Mouse (Mus musculus): ENCODE measurements around the gene Ucp2.
"Not testable (repeated sequence)": the region's sequence is repeated elsewhere in the genome, so short reads cannot be mapped to it uniquely, and the experiment has no call there.

Ucp2 gene

DNA sequence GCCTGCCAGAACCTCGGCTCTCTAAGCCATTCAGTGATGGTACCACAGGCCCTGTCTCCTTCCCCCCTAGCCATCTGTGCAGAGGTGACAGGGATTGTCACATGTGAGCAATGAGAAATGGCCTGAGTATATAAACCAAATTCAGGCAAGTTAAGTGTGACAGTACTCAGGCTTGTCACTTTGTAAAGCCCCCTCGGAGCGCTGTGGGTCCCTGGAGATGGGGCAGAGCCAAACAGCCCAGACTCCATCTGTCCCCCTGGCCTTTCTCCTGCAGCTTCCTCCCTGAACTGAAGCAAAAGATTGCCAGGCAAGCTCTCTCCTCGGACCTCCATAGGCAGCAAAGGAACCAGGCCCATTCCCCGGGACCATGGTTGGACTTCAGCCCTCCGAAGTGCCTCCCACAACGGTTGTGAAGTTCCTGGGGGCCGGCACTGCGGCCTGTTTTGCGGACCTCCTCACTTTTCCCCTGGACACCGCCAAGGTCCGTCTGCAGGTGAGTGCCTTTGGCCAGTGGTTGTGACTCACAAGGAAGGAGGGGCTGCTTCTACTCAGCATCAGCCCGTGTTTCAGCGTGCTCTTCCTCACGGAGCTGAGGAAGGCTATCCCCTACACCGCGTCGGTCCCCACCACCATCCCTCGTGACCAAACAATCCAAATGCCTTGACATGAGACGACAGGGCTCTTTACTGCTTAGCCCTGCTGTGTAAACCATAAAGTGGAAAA, 13.9 kb upstream of the Ucp2 start:
- DNase-seq (ENCODE audit: low read depth, low spot score) = no peak

DNA sequence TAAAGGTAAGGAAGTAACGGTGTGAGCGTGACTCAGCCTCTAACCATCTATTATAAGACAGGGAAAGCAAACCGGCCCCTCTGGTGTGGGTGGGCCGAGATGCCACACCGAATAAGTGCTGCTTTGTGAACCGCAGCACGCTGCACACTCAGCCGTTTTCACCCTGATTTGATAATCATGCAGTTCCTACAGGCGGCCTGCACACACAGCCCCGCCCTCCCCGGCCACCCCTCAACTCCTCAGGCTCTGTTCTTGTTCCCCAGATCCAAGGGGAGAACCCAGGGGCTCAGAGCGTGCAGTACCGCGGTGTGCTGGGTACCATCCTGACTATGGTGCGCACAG, 13.3 kb upstream of the Ucp2 start:
- DNase-seq (ENCODE audit: low read depth, low spot score) = no peak

DNA sequence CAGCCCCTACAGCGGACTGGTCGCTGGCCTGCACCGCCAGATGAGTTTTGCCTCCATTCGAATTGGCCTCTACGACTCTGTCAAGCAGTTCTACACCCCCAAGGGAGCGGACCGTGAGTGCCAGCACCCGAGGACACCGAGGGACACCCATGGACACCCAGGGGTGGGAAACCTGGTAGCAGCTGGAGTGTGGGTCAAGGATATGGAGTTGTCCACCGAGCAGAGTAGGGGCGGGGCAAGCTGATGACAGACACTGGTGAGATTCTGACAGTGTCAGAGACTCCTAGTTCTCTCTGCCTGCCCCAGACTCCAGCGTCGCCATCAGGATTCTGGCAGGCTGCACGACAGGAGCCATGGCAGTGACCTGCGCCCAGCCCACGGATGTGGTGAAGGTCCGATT, 13.0 kb upstream of the Ucp2 start:
- DNase-seq (ENCODE audit: low read depth, low spot score) = no peak

DNA sequence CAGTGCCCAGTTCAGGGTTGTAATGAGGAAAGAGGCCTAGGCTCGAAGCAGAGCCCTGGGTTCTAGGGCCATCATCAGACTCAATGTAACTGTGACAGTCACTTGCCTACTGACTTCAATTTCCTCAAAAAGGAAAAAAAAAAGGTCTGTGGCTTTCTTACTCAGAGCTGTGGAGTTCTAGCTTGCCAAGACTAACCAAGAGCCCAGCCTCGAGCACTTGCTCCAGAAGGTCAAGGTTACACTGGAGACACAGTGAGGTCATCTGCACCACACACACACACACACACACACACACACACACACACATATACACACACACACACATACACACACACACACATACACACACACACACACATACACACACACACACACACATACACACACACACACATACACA, 11.1 kb upstream of the Ucp2 start:
- not testable (repeated sequence) for DNase-seq (ENCODE audit: low read depth, low spot score)

DNA sequence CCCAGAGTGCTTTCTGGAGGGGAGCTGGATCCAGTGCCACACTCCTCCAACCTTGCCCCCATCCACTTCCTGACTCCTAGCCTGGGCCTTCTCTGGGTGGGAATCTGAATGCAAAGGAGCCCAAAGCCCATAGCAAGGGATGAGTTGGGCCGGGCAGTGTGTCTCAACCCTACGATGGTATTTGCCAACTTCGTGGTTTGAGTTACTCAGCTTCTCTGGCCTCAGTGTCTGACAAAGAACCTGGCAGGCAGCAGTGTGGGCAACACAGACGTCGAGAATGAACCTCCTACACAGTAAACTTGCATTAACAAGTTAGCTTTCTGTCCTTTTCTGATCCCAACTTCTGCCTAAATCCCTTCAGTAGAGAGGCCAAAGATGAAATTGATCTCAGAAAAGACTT, 8.6 kb upstream of the Ucp2 start:
- no peak for DNase-seq (ENCODE audit: low read depth, low spot score)

DNA sequence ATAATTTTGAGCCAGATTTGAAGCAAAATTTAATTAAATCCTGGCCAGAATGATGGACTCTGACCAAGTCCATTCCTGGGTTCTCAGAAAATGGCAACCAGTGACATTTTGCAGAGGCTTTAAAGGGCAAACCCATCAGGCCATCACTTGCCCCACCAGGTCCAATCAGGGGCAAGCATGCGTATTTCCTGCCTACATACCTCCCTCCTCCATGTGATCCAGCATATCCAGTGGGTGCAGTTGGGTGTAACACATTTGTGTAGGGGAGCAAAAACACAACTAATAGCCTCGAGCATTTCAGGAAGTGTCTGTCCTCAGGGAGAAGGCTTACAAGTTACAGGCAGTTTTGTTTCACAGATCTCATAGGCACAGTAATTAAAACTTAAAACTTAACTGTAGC, 5.8 kb upstream of the Ucp2 start:
- DNase-seq (ENCODE audit: low read depth, low spot score) = no peak

DNA sequence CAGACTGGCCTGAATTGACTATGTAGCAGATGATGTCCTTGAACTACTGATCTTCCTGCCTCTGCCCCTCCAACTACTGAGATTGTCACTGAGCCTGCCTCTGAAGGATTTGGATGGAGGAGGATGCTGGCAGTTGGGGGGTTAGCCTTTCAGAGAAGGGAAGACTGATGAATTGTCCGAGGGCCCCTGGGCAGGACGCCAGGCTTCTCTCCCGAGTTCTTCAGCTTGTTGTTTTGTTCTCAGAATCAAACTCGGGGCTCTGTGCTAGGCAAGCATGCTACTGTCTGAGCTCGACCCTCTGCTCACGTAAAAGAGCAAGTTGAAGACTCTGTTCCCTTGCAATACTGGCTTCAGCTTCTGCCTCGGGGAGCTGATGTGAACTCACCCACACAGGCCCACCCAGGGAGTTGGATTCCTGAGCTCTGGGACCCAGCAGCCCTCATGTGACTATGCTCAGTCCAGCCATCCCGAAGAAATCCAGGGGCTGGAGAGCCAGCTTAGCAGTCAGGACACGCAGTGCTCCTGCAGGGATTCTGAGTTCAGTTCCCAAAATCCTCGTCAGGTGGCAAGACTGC, 4.6 kb upstream of the Ucp2 start:
- DNase-seq (ENCODE audit: low read depth, low spot score) = no peak

DNA sequence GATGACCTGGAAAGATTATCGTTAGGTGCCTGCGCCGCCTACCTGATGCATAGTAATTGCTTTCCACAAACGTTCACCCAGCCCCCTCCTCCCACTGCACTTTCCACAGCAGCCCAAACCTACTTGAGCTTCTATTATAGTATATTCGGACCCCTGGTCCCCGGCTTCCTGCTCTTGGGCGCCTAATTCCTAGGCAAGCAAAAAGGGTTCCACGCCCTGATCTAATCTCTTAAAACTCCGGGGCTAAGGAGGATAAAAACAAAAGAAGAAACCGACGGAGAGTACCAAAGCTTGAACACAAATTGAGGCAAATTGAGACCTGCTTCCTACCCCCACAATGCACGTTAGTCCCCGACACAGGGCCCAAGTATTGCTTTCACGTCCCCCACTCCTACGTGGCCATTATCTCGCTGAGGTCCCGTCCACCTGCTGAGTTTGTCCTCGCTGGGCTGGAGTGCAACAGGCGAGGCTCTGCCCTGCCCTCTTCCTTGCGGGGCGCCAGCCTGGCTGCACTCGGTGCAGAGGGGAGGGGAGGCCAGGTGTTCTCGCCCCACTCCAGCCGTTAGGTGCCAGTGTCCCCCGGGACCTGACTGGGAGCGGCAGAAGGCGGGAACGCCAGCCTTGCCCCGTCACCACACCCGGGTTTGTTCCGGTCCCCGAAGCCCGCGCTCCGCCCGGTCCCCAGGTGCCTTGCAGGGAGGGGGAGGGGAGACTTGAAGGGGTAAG, 583 bp upstream of the Ucp2 start:
- DNase-seq (ENCODE audit: low read depth, low spot score) = no peak

DNA sequence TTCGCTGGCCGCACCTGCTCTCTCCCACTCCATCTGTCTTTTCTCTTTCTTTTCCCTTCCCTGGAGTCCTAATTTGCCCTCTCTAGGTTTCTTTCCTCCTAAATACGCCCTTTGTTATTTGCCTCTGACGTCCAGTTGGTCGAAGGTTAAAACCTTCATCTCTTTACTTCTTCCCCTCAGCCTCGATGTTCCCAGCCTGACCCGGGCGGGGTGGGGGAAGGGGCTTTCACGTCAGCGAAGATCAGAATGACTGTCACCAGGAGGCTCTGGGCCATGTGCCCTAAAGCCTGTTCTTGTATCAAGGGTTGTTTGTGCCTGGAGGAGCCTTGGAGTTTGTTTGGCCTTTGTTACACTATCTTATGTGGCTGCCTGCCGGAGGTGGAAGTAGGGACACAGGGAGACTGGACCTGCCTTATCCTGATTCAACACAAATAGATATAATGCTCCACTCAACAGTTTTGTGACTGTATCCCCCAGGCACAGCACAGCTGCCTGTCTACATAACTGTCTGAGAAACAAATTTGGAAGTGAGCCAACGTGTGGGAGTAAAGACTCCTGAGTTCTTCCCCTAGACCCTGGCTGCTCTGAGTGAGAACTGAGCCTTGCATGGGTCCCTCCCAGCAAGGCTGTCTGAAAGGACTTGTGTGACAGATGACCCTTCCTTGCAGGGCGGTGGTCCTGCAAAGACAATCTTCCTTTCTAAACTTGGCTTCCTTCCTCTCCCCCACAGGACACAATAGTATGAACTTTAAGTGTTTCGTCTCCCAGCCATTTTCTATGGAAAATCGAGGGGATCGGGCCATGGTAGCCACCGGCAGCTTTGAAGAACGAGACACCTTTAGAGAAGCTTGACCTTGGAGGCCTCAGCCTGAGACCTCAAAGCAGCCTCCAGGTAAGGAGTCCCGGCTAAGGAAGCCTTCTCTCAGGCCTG, 612 bp downstream of the Ucp2 start:
- DNase-seq (ENCODE audit: low read depth, low spot score) = peak; percentile 57

DNA sequence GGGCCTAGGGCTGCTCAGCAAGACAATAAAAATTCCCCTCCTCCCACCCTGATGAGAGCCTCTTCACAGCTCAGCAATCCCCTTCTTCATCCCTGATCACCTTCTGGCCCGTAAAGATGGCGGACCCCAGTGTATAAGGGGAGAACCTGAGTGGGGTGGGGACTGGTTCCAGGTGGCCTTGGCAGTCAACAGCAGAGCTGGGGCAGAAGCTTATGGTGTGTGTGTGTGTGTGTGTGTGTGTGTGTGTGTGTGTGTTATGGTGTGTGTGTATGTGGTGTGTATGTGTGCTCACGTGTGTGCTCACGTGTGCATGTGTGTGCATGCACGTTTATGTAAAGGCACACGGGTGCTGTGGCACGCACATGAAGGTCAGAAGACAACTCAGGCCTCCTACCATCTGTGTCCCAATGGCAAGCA, 1.3 kb downstream of the Ucp2 start:
- DNase-seq (ENCODE audit: low read depth, low spot score) = no peak

DNA sequence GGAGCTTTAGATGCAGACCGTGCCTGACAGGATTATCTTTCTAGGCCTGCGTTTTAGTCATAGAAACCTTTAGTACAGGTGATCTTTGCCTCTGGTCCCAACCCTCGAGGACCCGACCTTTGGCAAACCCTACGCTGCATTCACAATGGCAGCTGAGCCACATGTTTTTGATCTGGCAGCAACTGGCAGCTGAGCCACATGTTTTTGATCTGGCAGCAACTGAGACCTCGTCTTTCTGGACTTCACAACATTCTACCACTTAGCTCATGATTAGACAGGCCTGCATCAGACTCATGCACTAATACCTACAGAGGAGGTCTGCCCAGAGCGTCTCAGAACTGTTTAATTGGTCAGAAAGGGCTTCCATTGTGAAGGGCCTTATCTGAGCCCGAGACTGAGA, 1.9 kb downstream of the Ucp2 start:
- DNase-seq (ENCODE audit: low read depth, low spot score) = no peak

DNA sequence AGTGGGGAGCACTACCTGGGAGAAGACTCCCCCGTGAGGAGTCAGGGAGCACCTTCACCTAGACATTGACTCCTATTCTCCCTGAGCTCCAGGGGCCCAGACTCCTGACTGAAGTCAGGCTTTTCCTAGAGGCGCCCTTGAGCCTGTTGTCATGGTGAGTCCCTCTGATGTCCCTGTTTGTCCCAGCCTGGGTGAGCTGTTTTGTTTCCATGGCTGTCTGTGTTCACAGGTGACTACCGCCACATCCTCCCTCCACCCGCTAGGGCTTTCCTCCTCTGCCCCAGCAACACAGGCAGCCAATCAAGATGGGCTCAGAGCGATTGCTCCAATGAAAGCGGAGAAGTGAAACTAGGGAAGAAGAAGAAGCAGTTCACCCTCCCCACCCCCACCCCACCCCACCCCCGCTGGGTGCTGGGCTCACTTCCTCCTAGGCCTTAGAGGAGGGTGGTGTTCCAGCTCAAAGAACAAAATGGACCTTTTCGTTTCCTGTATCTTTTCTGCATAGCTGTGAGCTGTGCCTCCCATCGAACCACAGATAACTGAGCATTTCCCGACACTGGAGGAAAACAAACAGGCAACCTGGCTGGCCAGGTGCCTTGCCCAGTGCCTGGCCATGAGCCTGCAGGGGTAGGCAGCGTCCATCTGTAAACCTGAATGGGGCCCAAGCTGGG, 2.6 kb downstream of the Ucp2 start:
- peak; percentile 76 for DNase-seq (ENCODE audit: low read depth, low spot score)

DNA sequence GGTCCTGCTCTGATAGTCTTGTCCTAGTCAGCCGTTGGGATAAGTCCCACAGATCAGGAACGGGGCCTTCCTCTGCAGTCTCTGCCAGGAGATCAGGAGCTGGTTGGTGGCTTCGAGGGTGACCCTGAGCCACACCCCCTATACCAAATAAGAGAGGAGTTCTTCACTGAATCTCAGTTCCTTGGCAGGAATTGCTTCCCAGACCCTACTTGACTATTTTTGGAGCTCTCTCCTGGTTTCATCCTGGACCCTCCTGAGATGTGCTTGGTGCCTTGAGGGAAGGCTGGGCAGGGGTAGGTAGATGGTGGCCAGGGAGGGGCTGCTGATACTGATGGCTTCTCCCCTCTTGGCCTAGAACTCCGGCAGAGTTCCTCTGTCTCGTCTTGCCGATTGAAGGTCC, 3.2 kb downstream of the Ucp2 start:
- no peak for DNase-seq (ENCODE audit: low read depth, low spot score)

DNA sequence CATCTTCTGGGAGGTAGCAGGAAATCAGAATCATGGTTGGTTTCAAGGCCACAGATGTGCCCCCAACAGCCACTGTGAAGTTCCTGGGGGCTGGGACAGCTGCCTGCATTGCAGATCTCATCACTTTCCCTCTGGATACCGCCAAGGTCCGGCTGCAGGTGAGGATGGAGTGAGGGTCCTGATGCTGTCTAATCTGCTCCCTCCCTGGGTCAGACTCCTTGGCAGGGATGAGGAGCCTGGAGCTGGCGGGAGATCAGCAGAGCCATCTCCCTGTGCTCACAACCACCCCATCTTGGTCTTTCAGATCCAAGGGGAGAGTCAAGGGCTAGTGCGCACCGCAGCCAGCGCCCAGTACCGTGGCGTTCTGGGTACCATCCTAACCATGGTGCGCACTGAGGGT, 3.7 kb downstream of the Ucp2 start:
- no peak for DNase-seq (ENCODE audit: low read depth, low spot score)

DNA sequence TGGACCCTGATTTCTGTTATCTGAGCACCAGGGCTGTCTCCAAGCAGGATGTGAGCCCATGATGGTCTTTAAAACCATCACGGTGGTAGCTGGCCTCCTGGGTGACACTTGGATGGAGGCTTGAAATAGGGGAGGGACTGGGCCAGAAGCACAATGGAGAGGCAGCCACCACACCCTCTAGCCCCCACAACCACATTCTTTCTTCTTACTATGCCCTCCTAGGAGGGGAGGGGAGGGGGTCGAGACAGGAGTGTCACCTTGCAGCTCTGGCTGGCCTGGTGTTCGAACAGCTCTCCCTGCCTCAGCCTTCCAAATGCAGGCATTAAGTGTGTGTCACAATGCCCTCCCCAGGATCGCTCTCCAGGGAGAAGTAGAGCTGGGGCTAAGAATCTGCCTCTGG, 4.3 kb downstream of the Ucp2 start:
- no peak for DNase-seq (ENCODE audit: low read depth, low spot score)

DNA sequence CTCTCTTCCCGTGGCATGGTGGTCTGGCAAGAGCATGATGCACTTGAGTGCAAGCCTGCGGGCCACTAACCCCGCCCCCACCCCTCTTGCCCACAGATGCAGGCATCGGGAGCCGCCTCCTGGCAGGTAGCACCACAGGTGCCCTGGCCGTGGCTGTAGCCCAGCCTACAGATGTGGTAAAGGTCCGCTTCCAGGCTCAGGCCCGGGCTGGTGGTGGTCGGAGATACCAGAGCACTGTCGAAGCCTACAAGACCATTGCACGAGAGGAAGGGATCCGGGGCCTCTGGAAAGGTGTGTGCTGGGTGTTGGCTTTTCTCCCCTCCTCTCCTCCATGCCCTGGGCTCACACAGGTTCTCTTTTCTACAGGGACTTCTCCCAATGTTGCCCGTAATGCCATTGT, 4.8 kb downstream of the Ucp2 start:
- DNase-seq (ENCODE audit: low read depth, low spot score) = no peak

DNA sequence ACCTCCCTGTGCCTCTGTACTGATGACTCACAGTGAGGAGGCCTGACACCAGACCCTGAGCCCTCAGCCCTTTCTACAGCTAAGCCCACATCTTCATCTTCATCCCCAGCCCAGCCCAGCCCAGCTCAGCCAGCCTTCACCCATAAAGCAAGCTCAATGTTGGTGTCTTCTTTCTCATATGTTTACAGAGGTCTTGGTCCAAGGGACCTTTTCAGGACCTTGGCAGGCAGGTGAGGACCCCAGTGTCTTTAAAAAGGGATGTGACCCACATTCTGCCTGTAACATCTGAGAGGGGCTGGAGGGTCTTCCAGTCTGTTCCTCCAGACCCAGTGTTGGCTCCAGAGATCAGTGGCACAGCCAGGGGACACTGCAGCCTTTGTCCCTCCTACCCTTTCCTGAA, 6.3 kb downstream of the Ucp2 start:
- DNase-seq (ENCODE audit: low read depth, low spot score) = no peak

DNA sequence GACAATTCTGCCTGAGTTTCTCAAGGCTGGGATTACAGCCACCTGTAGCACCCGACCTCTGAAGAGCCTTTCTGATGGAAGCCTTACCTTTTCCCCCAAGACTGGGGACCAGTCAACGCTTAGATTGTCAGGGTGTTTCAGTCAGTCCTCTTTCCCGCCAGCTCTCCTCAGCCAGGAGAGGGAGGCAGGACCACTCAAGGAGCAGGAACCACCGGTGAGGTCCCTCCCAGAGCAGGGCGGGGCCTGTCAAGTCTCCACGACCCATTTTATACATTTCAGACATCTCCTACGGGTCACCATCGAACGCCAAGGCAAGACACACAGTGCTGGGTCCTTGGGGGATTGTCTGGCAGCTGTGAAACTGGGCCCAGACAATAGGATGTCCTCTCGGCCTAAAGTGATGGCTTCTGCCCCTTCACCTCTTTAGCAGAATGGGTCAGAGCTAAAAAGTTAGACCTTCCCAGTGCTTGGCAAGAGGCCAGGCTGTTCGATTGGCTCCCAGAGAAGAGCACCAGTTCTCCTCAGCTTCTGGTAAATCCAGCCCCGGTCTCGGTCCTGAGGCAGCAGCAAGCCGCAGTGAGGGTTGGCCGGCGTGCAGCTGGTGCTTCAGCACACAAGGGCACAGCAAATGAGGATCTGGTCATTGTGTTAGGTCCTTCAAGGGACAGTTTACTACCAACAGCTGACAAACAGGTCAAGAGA, 7.3 kb downstream of the Ucp2 start:
- no peak for DNase-seq (ENCODE audit: low read depth, low spot score)

DNA sequence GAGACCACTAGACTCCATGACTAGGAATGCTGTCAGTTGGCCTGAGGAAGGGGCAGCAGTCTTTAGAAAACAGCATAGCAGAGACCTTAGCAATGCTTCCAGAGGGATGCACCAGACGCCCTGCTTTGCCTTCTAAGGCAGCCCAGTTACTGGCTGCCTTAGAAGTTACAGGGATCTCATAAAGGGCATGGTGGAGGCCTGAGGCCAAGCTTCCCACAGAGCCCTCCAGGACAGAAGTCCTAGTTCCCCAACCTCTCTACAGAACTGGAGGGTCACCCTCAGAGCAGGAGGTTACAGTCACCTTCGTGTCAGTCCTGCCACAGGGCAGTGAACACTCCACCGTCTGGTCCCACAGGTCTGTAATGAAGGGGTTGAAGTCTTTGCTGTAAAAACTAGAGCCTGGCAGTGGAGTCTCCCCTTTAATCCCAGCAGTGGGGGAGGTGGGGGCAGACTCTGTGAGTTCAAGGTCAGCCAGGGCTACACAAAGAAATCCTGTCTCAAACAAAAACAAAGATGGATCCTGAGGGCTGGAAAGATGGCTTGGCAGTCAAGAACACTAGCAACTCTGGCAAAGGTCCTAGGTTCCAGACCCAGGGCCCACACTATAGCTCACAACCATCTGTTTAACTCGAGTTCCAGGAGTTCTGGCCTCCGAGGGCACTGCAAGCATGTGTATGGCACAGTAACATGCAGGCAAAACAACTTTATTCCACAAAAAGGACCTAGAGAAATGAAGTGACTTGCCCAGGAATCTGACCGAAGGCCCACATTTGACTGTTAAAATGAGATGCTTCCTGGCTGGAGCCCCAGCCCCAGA, 8.1 kb downstream of the Ucp2 start:
- DNase-seq (ENCODE audit: low read depth, low spot score) = no peak

DNA sequence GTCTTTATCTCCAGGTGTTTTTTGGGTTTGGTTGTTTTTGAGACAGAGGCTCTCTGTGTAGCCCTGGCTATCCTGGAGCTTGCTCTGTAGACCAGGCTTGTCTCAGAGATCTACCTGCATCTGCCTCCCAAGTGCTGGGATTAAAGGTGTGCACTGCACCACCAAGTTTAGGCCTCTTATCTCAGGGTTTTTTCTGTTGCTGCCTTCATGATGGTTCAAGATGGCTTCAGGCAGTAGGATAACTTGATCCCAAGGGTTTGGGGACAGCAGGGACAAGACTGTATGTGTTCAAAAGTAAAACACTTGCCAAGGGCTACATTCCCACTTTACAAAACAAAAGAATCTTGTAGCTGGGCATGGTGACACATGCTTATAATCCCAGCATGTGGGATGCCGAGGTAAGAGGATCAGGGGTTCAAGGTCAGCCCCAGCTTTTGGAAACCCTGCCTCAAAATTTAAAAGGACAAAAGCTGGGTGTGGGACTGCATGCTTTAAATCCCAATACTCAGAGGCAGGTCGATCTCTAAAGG, 8.8 kb downstream of the Ucp2 start:
- no peak for DNase-seq (ENCODE audit: low read depth, low spot score)

All from skeletal muscle tissue, adult 2 months (tissue).